Mouse (Mus musculus): ENCODE results near the gene Oprd1.

- TF ChIP-seq CTCF (IDR thresholded peaks at IDR 0.05; ENCODE audit: low read depth), result peak; percentile 46
- no peak for TF ChIP-seq EP300 (IDR thresholded peaks at IDR 0.05; ENCODE audit: low read depth)
These were observed 1.9 kb upstream of the Oprd1 start for GRCm38 (mm10) chr4:132146201-132146600.
